Mouse (Mus musculus): ENCODE measurements at regions not wholly inside any gene's neighbourhood (a gene's known extent, or its start where the extent isn't known, plus 50 kb on each side); places are given as distances from the start of the nearest gene placed in this dataset.

- dilution Hi-C loops (cut with MboI; ENCODE audit: extremely low pct_ligation_motif_present, extremely low pct_unique_long_range_greater_than_20kb, low sequenced_read_pairs), result no loop called here
- H3K4me3 ChIP-seq (replicated peaks in 1 of 3; ENCODE audit: low read depth in 2 of 3, low read length in 2 of 3, poor library complexity in 1 of 3), result no peak overlapping the region
- no peaks in the 10 kb centered on the region for H3K36me3 ChIP-seq (replicated peaks in 1 of 2; ENCODE audit: control insufficient read depth in 1 of 2, insufficient read depth in 1 of 2, low read length in 1 of 2)
- TF ChIP-seq MEF2A (IDR thresholded peaks at IDR 0.05; ENCODE audit: borderline replicate concordance, low read depth, low read length) (no peak), UBTF (IDR thresholded peaks at IDR 0.05; ENCODE audit: low read depth, low read length) (no peak), ZMIZ1 (IDR thresholded peaks at IDR 0.05; ENCODE audit: low read depth, low read length) (no peak), SIN3A (IDR thresholded peaks at IDR 0.05; ENCODE audit: low read length) (no peak), CTCF (conservative IDR thresholded peaks at IDR 0.05 in 1 of 2, IDR thresholded peaks at IDR 0.05 in 1 of 2; ENCODE audit: low read depth in 2 of 2, low read length in 2 of 2) (no peak), CHD1 (IDR thresholded peaks at IDR 0.05; ENCODE audit: low read depth, low read length) (no peak), SMC3 (IDR thresholded peaks at IDR 0.05; ENCODE audit: low read depth, low read length) (no peak), ETS1 (conservative IDR thresholded peaks at IDR 0.05; ENCODE audit: low read depth, low read length) (no peak), CHD2 (IDR thresholded peaks at IDR 0.05; ENCODE audit: low read length) (no peak)
- no peaks in the 10 kb centered on the region for H3K79me2 ChIP-seq (replicated peaks; ENCODE audit: control insufficient read depth, extremely low read depth, insufficient read depth, poor library complexity, severe bottlenecking)
- no peaks in the 10 kb centered on the region for H3K4me1 ChIP-seq (ENCODE audit: control insufficient read depth in 1 of 2, insufficient read depth in 2 of 2)
- in situ Hi-C loops (cut with MboI; ENCODE audit: low pct_ligation_motif_present, low pct_unique_long_range_greater_than_20kb, low sequenced_read_pairs), result no loop called here
- no peak for DNase-seq (ENCODE audit: extremely low read depth)
- no peak overlapping the region for H3K9ac ChIP-seq (ENCODE audit: insufficient read depth, low read depth)
- H3K9me3 ChIP-seq (replicated peaks; ENCODE audit: low read length), result peaks cover 45% of the 10 kb centered on the region
- H3K27ac ChIP-seq (ENCODE audit: insufficient read depth, low read depth), result no peak overlapping the region
- no peaks in the 10 kb centered on the region for H3K27me3 ChIP-seq (replicated peaks)
- no peak overlapping the region for H3K4me2 ChIP-seq (ENCODE audit: insufficient read depth, low read depth, poor library complexity, severe bottlenecking)
These were observed 189.6 kb upstream of the Stac start for GRCm38 (mm10) chr9:111879710-111880109.

GRCm38 (mm10) chr9:111876846-111877245, 186.7 kb upstream of the Stac start:
- H3K4me3 ChIP-seq (replicated peaks in 1 of 3; ENCODE audit: low read depth in 2 of 3, low read length in 2 of 3, poor library complexity in 1 of 3), result no peak overlapping the region
- H3K27ac ChIP-seq (ENCODE audit: insufficient read depth, low read depth), result no peak overlapping the region
- H3K4me2 ChIP-seq (ENCODE audit: insufficient read depth, low read depth, poor library complexity, severe bottlenecking), result no peak overlapping the region
- H3K4me1 ChIP-seq (ENCODE audit: control insufficient read depth in 1 of 2, insufficient read depth in 2 of 2), result no peaks in the 10 kb centered on the region
- peaks cover 47% of the 10 kb centered on the region for H3K9me3 ChIP-seq (replicated peaks; ENCODE audit: low read length)
- H3K79me2 ChIP-seq (replicated peaks; ENCODE audit: control insufficient read depth, extremely low read depth, insufficient read depth, poor library complexity, severe bottlenecking), result no peaks in the 10 kb centered on the region
- no peaks in the 10 kb centered on the region for H3K27me3 ChIP-seq (replicated peaks)
- dilution Hi-C loops (cut with MboI; ENCODE audit: extremely low pct_ligation_motif_present, extremely low pct_unique_long_range_greater_than_20kb, low sequenced_read_pairs), result no loop called here
- no peak for DNase-seq (ENCODE audit: extremely low read depth)
- in situ Hi-C loops (cut with MboI; ENCODE audit: low pct_ligation_motif_present, low pct_unique_long_range_greater_than_20kb, low sequenced_read_pairs), result no loop called here
- TF ChIP-seq E2F4 (IDR thresholded peaks at IDR 0.05; ENCODE audit: insufficient replicate concordance, low read depth, low read length) (no peak), ZKSCAN1 (IDR thresholded peaks at IDR 0.05; ENCODE audit: borderline replicate concordance, low read depth, low read length) (no peak), ELF1 (IDR thresholded peaks at IDR 0.05; ENCODE audit: low read depth, low read length) (no peak), BHLHE40 (IDR thresholded peaks at IDR 0.05; ENCODE audit: low read depth, low read length) (no peak), USF1 (IDR thresholded peaks at IDR 0.05; ENCODE audit: low read depth, low read length) (no peak), POLR2AphosphoS2 (IDR thresholded peaks at IDR 0.05; ENCODE audit: low read depth, low read length) (no peak)
- H3K36me3 ChIP-seq (replicated peaks in 1 of 2; ENCODE audit: control insufficient read depth in 1 of 2, insufficient read depth in 1 of 2, low read length in 1 of 2), result no peaks in the 10 kb centered on the region
- no peak overlapping the region for H3K9ac ChIP-seq (ENCODE audit: insufficient read depth, low read depth)

GRCm38 (mm10) chr9:111870466-111870865, 180.3 kb upstream of the Stac start:
- dilution Hi-C loops (cut with MboI; ENCODE audit: extremely low pct_ligation_motif_present, extremely low pct_unique_long_range_greater_than_20kb, low sequenced_read_pairs) (no loop called here), in situ Hi-C loops (cut with MboI; ENCODE audit: low pct_ligation_motif_present, low pct_unique_long_range_greater_than_20kb, low sequenced_read_pairs) (no loop called here)
- no peak overlapping the region for H3K4me3 ChIP-seq (replicated peaks in 1 of 3; ENCODE audit: low read depth in 2 of 3, low read length in 2 of 3, poor library complexity in 1 of 3)
- H3K4me1 ChIP-seq (ENCODE audit: control insufficient read depth in 1 of 2, insufficient read depth in 2 of 2), result no peaks in the 10 kb centered on the region
- no peaks in the 10 kb centered on the region for H3K79me2 ChIP-seq (replicated peaks; ENCODE audit: control insufficient read depth, extremely low read depth, insufficient read depth, poor library complexity, severe bottlenecking)
- no peak overlapping the region for H3K9ac ChIP-seq (ENCODE audit: insufficient read depth, low read depth)
- TF ChIP-seq CHD1 (IDR thresholded peaks at IDR 0.05; ENCODE audit: low read depth, low read length) (no peak), MYC (IDR thresholded peaks at IDR 0.05; ENCODE audit: low read depth, low read length) (no peak), TBP (conservative IDR thresholded peaks at IDR 0.05; ENCODE audit: low read depth, low read length) (no peak), ZKSCAN1 (IDR thresholded peaks at IDR 0.05; ENCODE audit: borderline replicate concordance, low read depth, low read length) (no peak), USF2 (conservative IDR thresholded peaks at IDR 0.05; ENCODE audit: low read depth, low read length) (no peak), RAD21 (IDR thresholded peaks at IDR 0.05; ENCODE audit: low read depth, low read length) (no peak), CHD2 (IDR thresholded peaks at IDR 0.05; ENCODE audit: low read length) (no peak), GABPA (IDR thresholded peaks at IDR 0.05; ENCODE audit: insufficient replicate concordance, low read depth, low read length) (no peak), RCOR1 (conservative IDR thresholded peaks at IDR 0.05; ENCODE audit: low read depth, low read length) (no peak), ZC3H11A (IDR thresholded peaks at IDR 0.05; ENCODE audit: low read depth, low read length) (no peak), POLR2A (IDR thresholded peaks at IDR 0.05; ENCODE audit: low read depth, low read length) (no peak), ETS1 (conservative IDR thresholded peaks at IDR 0.05; ENCODE audit: low read depth, low read length) (no peak), PAX5 (IDR thresholded peaks at IDR 0.05; ENCODE audit: low read length) (no peak)
- DNase-seq (ENCODE audit: extremely low read depth), result no peak
- no peak overlapping the region for H3K27ac ChIP-seq (ENCODE audit: insufficient read depth, low read depth)
- H3K9me3 ChIP-seq (replicated peaks; ENCODE audit: low read length), result peaks cover 75% of the 10 kb centered on the region
- no peaks in the 10 kb centered on the region for H3K36me3 ChIP-seq (replicated peaks in 1 of 2; ENCODE audit: control insufficient read depth in 1 of 2, insufficient read depth in 1 of 2, low read length in 1 of 2)
- H3K4me2 ChIP-seq (ENCODE audit: insufficient read depth, low read depth, poor library complexity, severe bottlenecking), result no peak overlapping the region
- no peaks in the 10 kb centered on the region for H3K27me3 ChIP-seq (replicated peaks)
